In genomic region chr10:127179871-127180694, GRCm38 (mm10) we compare ENCODE assay signal across 8 mouse cellular contexts. TPM values are rescaled to one million over a fixed set of nuclear protein-coding genes. Genes with fewer than 3 reads are reported as not detected.
DNase-seq lines count a peak whose midpoint lies in the region; ATAC-seq and TF ChIP-seq lines count a peak whose summit lies in the region.

Gene Slc26a10 (minus strand): TSS chr10:127180645.

- H3K9ac ChIP-seq in forebrain, embryonic 15.5 days (replicated peaks), result no peak within 1 kb of the TSS
- H3K9ac ChIP-seq in hindbrain, postnatal 0 days (replicated peaks; ENCODE audit: low read length), result 0 out of 2 replicates have a peak within 1 kb of the TSS, but pooled peaks have one; percentile 24
- H3K9ac ChIP-seq in midbrain, embryonic 12.5 days (replicated peaks), result peak within 1 kb of the TSS; percentile 39; the same call in 1 of the 2 replicates

- peaks cover 39% of the 10 kb centered on the region for H3K36me3 ChIP-seq in G1E (replicated peaks)
- 0 out of 2 replicates have a peak, but pooled peaks cover 2% of the 10 kb centered on the region for H3K36me3 ChIP-seq in forebrain, embryonic 15.5 days
- no peaks in the 10 kb centered on the region for H3K36me3 ChIP-seq in hindbrain, postnatal 0 days (ENCODE audit: insufficient read depth, low read length)
- peaks cover 11% of the 10 kb centered on the region; the same call in 1 of the 2 replicates for H3K36me3 ChIP-seq in midbrain, embryonic 12.5 days

- no peak for ATAC-seq in G1E (ENCODE audit: extremely low read depth, insufficient number of reproducible peaks, low FRiP score, poor library complexity, severe bottlenecking)
- peak; percentile 43; the same call in 1 of the 2 replicates for ATAC-seq in forebrain, embryonic 15.5 days (replicated peaks)
- 0 out of 2 replicates have a peak, but pooled peaks have one; percentile 21 for ATAC-seq in hindbrain, postnatal 0 days
- ATAC-seq in midbrain, embryonic 12.5 days (ENCODE audit: low FRiP score, low read depth), result no peak

- H3K4me3 ChIP-seq in G1E (ENCODE audit: low read depth, low read length), result peak within 1 kb of the TSS; percentile 68; the same call in 1 of the 2 replicates
- H3K4me3 ChIP-seq in forebrain, embryonic 15.5 days, result peak within 1 kb of the TSS; percentile 7
- peak within 1 kb of the TSS; percentile 18 for H3K4me3 ChIP-seq in hindbrain, postnatal 0 days (ENCODE audit: low read length)
- H3K4me3 ChIP-seq in midbrain, embryonic 12.5 days, result peak within 1 kb of the TSS; percentile 22; the same call in 1 of the 2 replicates

- H3K27me3 ChIP-seq in G1E (ENCODE audit: insufficient read depth, low read length), result peaks cover 11% of the 10 kb centered on the region; the same call in 1 of the 2 replicates
- peaks cover 38% of the 10 kb centered on the region for H3K27me3 ChIP-seq in forebrain, embryonic 15.5 days
- peaks cover 21% of the 10 kb centered on the region for H3K27me3 ChIP-seq in hindbrain, postnatal 0 days (ENCODE audit: insufficient read depth, low read length)
- peaks cover 89% of the 10 kb centered on the region for H3K27me3 ChIP-seq in midbrain, embryonic 12.5 days

- DNase-seq in kidney, postnatal 4 days, result peak; percentile 47 to 70
- DNase-seq in kidney, postnatal 14 days, result no peak
- DNase-seq in G1E (ENCODE audit: low spot score), result no peak
- DNase-seq in hindbrain, postnatal 0 days (ENCODE audit: low spot score), result peak; percentile 59
- DNase-seq in ovary, postnatal 10 days (ENCODE audit: low spot score), result no peak
- no peak for DNase-seq in adrenal gland, adult 18-20 months (ENCODE audit: low spot score in 2 of 2)

- H3K4me1 ChIP-seq in G1E (ENCODE audit: insufficient read depth, low read depth, low read length), result peaks cover 91% of the 10 kb centered on the region
- H3K4me1 ChIP-seq in forebrain, embryonic 15.5 days, result peaks cover 28% of the 10 kb centered on the region
- H3K4me1 ChIP-seq in hindbrain, postnatal 0 days (ENCODE audit: insufficient read depth, low read length), result peaks cover 9% of the 10 kb centered on the region
- H3K4me1 ChIP-seq in midbrain, embryonic 12.5 days, result peaks cover 39% of the 10 kb centered on the region

- H3K4me2 ChIP-seq in forebrain, embryonic 15.5 days (replicated peaks), result peak within 1 kb of the TSS; percentile 31
- H3K4me2 ChIP-seq in hindbrain, postnatal 0 days (ENCODE audit: low read depth, low read length), result peak within 1 kb of the TSS; percentile 47
- H3K4me2 ChIP-seq in midbrain, embryonic 12.5 days (replicated peaks), result peak within 1 kb of the TSS; percentile 42

- TF ChIP-seq CTCF in G1E (IDR thresholded peaks at IDR 0.05; ENCODE audit: low read depth, low read length), result no peak
- TF ChIP-seq CTCF in hindbrain, postnatal 0 days (IDR thresholded peaks at IDR 0.05; ENCODE audit: low read depth), result no peak

- WGBS in forebrain, embryonic 15.5 days, result 2% methylated on average over 34 of the region's 34 CpGs
- 3% methylated on average over 31 of the region's 34 CpGs for WGBS in hindbrain, postnatal 0 days
- 1% methylated on average over 34 of the region's 34 CpGs for WGBS in midbrain, embryonic 12.5 days

- peaks cover 7% of the 10 kb centered on the region for H3K9me3 ChIP-seq in G1E (replicated peaks)
- no peaks in the 10 kb centered on the region for H3K9me3 ChIP-seq in forebrain, embryonic 15.5 days
- no peaks in the 10 kb centered on the region for H3K9me3 ChIP-seq in hindbrain, postnatal 0 days (ENCODE audit: low read length)
- no peaks in the 10 kb centered on the region for H3K9me3 ChIP-seq in midbrain, embryonic 12.5 days

- no peak within 1 kb of the TSS for H3K27ac ChIP-seq in forebrain, embryonic 15.5 days (replicated peaks)
- no peak within 1 kb of the TSS for H3K27ac ChIP-seq in hindbrain, postnatal 0 days
- H3K27ac ChIP-seq in midbrain, embryonic 12.5 days (replicated peaks), result no peak within 1 kb of the TSS

RNA-seq across cellular contexts. Expression of gene Slc26a10, which starts in this region (rescaled TPM):
- total RNA-seq in G1E (2014; fragmentation: Nextera tagmentation), result 8.4 and 10.1 TPM in 2 replicates
- total RNA-seq in G1E (2017), result 0.58 and 0.98 TPM in 2 replicates
- polyA plus RNA-seq in G1E (2012), result 0.68 and 0.94 TPM in 2 replicates
- polyA plus RNA-seq in forebrain, embryonic 15.5 days (2015; fragmentation: Nextera tagmentation; extraction: Ambion mirVana), result 1.4 and 2.1 TPM in 2 replicates
- 0.31 TPM in 1 of 2 replicates, not detected in the other for total RNA-seq in hindbrain, postnatal 0 days (2014; rRNA removed)
- 0.79 and 1.1 TPM in 2 replicates for polyA plus RNA-seq in hindbrain, postnatal 0 days (2015; fragmentation: Nextera tagmentation; extraction: Ambion mirVana)
- 0.89 and 1.1 TPM in 2 replicates for polyA plus RNA-seq in midbrain, embryonic 12.5 days (2016; fragmentation: Nextera tagmentation; extraction: Ambion mirVana)
- 1 to 10 TPM; 1.1 to 1.8 TPM for total RNA-seq in adrenal gland, adult 18-20 months (2021)

Comparison
In these comparisons a context has a peak if more than half of its experiments do, and no peak if none do; other contexts are left out.
1. DNase-seq: peak in kidney, postnatal 4 days (2 of 2) and hindbrain, postnatal 0 days (single experiment); none in kidney, postnatal 14 days (single experiment), G1E (single experiment), ovary, postnatal 10 days (single experiment) and adrenal gland, adult 18-20 months (0 of 2).
2. ATAC-seq: peak in forebrain, embryonic 15.5 days (single experiment) and hindbrain, postnatal 0 days (single experiment); none in G1E (single experiment) and midbrain, embryonic 12.5 days (single experiment).
3. H3K4me3 ChIP-seq: peak in every context shown above with its lines; median percentile 68 in G1E; 22 in midbrain, embryonic 12.5 days; 18 in hindbrain, postnatal 0 days; 7 in forebrain, embryonic 15.5 days.
4. Peak in every context shown above with its lines, with median percentiles within 50 percentile points of each other: H3K4me2 ChIP-seq.